Mouse (Mus musculus) embryonic facial prominence, embryonic 10.5 days (tissue): ENCODE measurements at regions not wholly inside any gene's neighbourhood (a gene's known extent, or its start where the extent isn't known, plus 50 kb on each side); places are given as distances from the start of the nearest gene placed in this dataset.

Experiments
- DNase-seq: peaks from one replicate; pipeline ENCODE4 v3.0.0-alpha.2; 2017; ENCODE audit warnings: low spot score
- H3K27ac ChIP-seq: fragments of 300-500 bp; sonication (generic); replicated peaks from 2 replicates; pipeline ENCODE4 v1.5.1; 2016; ENCODE audit warnings: mild to moderate bottlenecking
- H3K27me3 ChIP-seq: fragments of 300-500 bp; sonication (generic); replicated peaks from 2 replicates; pipeline ENCODE4 v1.6.1; 2016; ENCODE audit warnings: low read depth, mild to moderate bottlenecking; ENCODE audit not compliant: poor library complexity, severe bottlenecking
- H3K36me3 ChIP-seq: fragments of 300-500 bp; sonication (generic); replicated peaks from 2 replicates; pipeline ENCODE4 v1.6.1; 2016; ENCODE audit warnings: mild to moderate bottlenecking, moderate library complexity
- H3K4me1 ChIP-seq: fragments of 300-500 bp; sonication (generic); 2 replicates; pipeline ENCODE4 v1.6.1; 2016
- H3K4me3 ChIP-seq: fragments of 300-500 bp; sonication (generic); 2 replicates; pipeline ENCODE4 v1.5.1; 2016; ENCODE audit warnings: mild to moderate bottlenecking, moderate library complexity
- H3K9me3 ChIP-seq: fragments of 300-500 bp; sonication (generic); 2 replicates; pipeline ENCODE4 v1.6.1; 2016; ENCODE audit warnings: mild to moderate bottlenecking
- WGBS: fragments of 180-500 bp; shearing (Covaris S2); methylation state at CpG from one replicate; pipeline ENCODE4 v1.1.7; 2016; 5-methylcytosine and 5-hydroxymethylcytosine counted together

DNA sequence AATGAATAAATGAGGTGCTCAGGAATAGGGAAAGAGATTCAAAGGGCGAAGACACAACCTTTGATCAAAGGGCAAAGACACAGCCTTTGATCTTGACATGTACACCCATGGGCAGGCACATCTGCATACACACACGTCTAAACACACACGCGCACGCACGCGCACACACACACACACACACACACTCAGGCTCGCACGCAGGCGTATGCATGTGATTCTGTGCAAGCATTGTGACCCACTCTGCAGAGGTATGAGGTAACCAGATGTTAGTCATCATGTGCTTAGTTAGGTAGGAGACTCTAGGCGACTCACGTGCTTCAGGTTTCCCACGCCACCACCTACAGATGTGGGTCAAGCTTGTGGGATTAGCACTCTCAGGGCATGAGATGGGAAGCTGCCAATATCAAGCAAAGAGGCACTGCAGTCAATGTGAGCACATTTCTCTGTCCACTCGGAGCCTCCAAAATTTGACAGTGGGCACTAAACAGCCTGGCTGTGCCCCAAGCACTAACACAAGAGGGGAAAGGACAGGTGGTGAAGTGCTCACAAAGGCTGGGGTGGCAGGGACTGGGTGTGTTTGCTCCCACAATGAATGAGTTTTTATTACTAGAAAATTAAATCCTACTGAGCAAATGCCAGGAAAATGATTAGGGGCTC lies 123.3 kb upstream of the Slc44a1 start:
- WGBS: 89% methylated on average over 14 of the region's 14 CpGs
- no peak for DNase-seq
- H3K27ac ChIP-seq: no peak overlapping the region

DNA sequence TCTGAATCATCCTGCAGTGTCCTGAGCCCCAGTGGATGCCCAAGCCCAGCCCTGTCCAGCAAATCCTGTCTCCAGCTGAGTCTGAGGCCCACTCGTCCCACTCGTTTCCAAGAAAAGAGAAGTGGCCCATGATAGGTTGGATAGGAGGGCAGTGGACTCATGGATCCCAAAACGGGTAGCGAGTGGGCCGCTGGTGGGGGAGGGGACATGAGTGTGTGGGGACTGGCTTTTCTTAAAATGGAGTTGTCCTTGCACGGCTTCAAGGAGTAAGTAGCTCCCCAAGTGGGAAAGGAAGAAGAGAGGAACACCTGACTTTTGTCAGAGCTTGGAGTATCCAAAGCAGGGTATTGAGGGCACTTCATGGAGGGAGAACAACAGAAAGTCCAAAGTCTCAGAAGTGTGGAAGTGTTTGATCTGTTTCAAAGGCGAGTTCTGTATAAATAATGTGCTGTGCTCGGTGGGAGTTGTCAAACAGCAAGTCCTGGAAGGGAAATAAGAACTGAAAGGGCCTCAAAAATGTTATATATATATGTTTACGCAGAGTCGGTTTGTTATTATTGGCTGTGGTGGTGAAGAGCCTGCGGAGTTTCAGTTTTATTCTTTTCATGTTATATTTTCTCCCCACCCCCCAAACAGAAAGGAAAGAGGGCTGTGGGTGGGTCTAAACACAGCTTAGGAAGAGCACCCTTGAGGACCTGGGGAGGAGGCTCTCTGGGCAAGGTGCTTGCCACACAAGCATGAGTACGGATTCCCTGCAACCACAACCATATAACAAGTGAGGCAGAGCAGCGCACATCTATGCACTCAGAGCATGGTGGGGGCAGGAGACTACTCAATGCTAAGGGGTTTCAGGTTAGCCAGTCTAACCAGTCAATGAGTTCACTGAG lies 124.1 kb upstream of the Slc44a1 start:
- H3K9me3 ChIP-seq: no peaks in the 10 kb centered on the region
- peaks cover 12% of the 10 kb centered on the region; the same call in 1 of the 2 replicates for H3K4me1 ChIP-seq
- H3K36me3 ChIP-seq: no peaks in the 10 kb centered on the region
- H3K4me3 ChIP-seq: no peak overlapping the region
- no peak for DNase-seq
- no peak overlapping the region for H3K27ac ChIP-seq
- H3K27me3 ChIP-seq: no peaks in the 10 kb centered on the region
- WGBS: 85% methylated on average over 13 of the region's 13 CpGs

More for the DNA sequence above, 123.3 kb upstream of the Slc44a1 start:
- Histone ChIP-seq H3K27me3 (no peaks in the 10 kb centered on the region), H3K4me3 (no peak overlapping the region), H3K36me3 (no peaks in the 10 kb centered on the region), H3K9me3 (no peaks in the 10 kb centered on the region), H3K4me1 (peaks cover 12% of the 10 kb centered on the region; the same call in 1 of the 2 replicates)

DNA sequence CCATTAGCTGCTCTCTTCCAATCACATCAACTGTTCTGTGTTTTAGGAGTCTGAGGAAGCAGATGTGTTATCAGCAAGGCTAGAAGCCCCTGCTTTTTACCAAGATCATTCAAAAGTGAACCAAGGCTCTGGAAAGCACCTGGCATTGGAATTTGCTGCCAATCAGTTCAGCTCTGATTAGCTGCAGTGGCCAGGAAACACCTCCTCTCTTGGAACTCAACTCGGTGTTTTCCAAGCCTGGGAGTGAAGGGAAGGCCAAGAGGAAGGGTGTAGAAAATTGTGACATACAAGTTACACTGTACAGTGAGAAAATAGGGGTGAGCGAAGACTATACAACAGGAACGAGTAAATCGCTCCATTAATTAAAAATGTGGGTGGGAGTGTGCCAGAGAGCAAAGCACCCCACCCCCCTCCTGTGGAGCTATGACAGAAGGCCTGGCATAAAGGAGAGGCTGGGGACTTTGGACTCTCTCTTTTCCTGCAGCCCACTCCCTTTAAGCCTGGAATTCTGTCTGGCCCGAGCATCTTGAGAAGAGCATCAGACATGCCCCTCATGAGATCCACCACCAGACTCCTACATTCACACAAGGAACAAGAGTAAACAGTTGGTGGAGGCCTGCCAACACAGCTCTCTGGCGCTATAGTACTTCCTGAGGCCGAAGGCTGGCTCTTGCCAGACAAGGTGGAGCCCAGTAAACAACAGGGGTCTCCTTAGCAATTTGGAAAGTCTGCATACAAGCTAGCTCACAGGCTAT lies 124.9 kb upstream of the Slc44a1 start:
- Histone ChIP-seq H3K27ac (no peak overlapping the region), H3K4me3 (no peak overlapping the region), H3K9me3 (no peaks in the 10 kb centered on the region), H3K4me1 (peaks cover 12% of the 10 kb centered on the region; the same call in 1 of the 2 replicates), H3K36me3 (no peaks in the 10 kb centered on the region), H3K27me3 (no peaks in the 10 kb centered on the region)
- WGBS: 84% methylated on average over 7 of the region's 7 CpGs
- no peak for DNase-seq

DNA sequence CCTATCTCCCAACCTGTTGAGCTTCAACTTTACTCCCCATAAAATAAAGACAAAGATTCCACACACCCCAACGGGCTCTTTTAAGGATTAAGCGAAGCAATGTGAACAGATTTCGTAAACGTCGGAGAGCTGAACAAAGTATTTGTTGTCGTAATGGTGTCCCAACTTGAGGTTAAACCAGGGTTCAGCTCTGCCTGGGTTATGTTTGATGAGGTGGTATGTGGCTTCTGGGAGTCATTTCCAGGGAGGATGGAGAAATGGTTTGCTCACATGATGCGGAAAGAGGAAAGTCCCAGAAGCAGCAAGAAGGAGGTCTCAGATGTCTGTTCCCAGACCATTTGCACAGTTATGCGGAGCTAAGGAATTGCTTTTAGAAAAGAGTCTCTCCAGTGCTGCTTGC lies 126.1 kb upstream of the Slc44a1 start:
- 91% methylated on average over 8 of the region's 8 CpGs for WGBS
- H3K4me3 ChIP-seq: no peak overlapping the region
- no peaks in the 10 kb centered on the region for H3K36me3 ChIP-seq
- H3K27ac ChIP-seq: no peak overlapping the region
- no peak for DNase-seq
- no peaks in the 10 kb centered on the region for H3K27me3 ChIP-seq
- peaks cover 12% of the 10 kb centered on the region; the same call in 1 of the 2 replicates for H3K4me1 ChIP-seq
- no peaks in the 10 kb centered on the region for H3K9me3 ChIP-seq

DNA sequence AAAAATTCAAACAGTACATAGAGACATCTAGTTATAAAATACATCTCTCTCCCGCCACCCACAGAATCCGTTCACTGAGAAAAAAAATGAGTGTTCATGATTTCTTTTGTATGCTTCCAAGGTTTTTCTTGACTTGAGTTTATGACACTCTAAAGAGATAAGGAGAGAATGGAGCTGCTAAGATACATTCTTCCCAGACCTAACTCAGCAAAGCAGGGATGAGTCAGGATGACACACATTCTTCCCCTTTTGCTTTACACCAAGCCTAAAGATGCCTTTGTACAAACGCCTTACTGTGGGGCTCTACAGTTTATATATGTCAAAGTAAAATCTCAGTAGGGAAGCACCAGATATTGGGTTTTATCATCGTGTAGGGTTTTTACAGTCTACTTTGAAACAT lies 133.1 kb upstream of the Slc44a1 start:
- Histone ChIP-seq H3K27ac (no peak overlapping the region), H3K9me3 (no peaks in the 10 kb centered on the region), H3K36me3 (no peaks in the 10 kb centered on the region), H3K27me3 (no peaks in the 10 kb centered on the region), H3K4me3 (no peak overlapping the region), H3K4me1 (no peaks in the 10 kb centered on the region)
- 83% methylated on average over 4 of the region's 4 CpGs for WGBS
- DNase-seq: no peak

DNA sequence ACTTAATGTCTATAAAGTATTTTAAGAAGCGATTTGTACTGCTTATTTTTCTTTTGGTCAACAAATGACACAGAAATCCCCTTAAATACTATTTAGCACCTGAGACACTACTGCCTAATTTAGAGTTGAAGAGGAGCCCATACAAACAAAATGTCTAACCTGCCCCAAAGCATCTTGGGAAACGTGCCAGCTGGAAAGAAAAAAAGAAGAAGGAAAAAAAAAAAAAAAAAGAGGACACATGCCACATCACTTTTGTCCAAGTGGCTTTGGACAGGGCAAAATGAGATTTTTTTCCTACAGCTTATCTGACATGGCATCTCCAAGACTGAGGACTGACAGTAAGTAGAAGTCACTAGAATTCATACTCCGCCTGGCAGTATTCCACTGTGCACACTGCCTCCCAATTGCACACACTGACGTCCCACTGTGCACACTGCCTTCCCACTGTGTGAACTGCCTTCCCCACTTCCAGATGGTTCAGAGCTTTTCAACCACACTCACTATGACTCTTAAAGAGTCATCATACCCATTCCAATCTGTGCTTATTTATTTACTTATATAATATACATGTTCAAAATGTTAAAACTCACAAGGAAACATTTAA lies 135.3 kb upstream of the Slc44a1 start:
- Histone ChIP-seq H3K4me1 (no peaks in the 10 kb centered on the region), H3K36me3 (no peaks in the 10 kb centered on the region), H3K9me3 (no peaks in the 10 kb centered on the region), H3K27ac (no peak overlapping the region), H3K27me3 (no peaks in the 10 kb centered on the region), H3K4me3 (no peak overlapping the region)
- 86% methylated on average over 4 of the region's 4 CpGs for WGBS
- DNase-seq: no peak

DNA sequence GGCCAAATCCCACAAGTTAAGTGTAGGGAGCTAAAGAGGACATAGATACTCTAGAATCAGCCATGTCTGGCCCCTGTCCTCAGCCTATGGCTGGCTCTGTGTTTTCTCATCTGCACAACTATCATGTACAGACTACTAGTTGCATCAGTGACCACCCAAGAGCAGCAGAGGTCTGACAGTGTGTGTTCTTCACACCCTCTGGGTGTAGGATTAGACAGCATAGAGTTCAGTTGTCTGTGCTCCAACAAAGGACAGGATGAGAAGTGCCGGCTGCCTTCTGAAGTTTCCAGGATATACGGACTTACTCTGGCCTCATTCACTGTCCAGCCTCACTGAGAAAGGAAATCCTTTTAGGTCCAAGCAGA lies 135.9 kb upstream of the Slc44a1 start:
- Histone ChIP-seq H3K9me3 (no peaks in the 10 kb centered on the region), H3K4me1 (no peaks in the 10 kb centered on the region), H3K4me3 (no peak overlapping the region), H3K27me3 (no peaks in the 10 kb centered on the region), H3K36me3 (no peaks in the 10 kb centered on the region), H3K27ac (no peak overlapping the region)
- no peak for DNase-seq
- 69% methylated on average over 2 of the region's 2 CpGs for WGBS

DNA sequence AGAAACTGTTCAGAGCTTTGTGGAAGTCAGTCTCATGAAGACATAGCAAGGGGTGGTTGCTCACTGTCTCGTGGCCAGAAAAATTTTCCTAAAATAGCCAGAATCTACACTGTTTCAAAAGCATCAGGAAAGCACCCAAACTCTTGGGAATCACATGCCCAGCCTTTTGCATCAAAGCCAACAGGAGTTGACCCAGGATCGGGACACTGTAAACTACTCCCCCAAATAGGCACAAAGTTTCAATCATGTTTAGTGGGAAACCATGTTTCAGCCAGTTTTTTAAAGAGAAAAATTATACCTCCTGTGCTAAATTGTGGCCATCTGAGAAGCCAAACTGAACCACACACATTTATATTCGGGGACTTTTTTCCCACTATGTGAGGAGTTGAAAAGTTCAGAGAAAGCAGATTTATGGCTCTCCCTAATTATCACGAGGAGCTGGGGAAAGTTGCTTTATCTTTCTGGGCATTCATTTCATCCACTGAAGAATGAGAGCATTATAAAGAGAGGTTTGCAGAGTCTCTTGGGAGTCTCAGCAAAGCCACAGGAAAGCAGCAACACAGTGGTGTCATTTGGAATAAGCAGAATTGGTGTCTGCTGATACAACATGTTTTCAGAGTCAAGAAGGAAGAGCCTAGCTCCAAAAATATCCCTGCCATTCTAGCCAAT lies 136.5 kb upstream of the Slc44a1 start:
- Histone ChIP-seq H3K27me3 (no peaks in the 10 kb centered on the region), H3K4me3 (no peak overlapping the region), H3K9me3 (no peaks in the 10 kb centered on the region), H3K4me1 (no peaks in the 10 kb centered on the region), H3K36me3 (no peaks in the 10 kb centered on the region), H3K27ac (no peak overlapping the region)
- no peak for DNase-seq
- WGBS: 72% methylated on average over 4 of the region's 4 CpGs

DNA sequence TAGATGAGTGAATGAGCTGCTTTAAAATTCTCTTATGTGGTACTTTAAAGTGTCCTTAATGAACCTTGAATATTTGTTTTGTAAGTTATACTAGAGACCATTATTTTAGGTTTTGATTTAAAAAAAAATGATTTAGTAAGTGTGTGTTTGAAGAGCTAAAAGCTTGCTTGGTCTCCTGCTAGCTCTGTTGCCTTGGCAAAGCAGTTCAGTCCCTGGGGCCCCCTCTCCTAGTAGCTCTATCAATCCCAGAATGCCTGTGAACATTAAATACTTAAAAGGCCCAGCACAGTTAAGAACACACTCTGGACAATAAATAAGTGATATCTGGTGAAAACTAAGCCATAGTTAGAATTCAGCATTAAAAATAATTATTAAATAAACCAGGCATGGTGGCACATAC lies 138.3 kb upstream of the Abca1 start:
- H3K27ac ChIP-seq: no peak overlapping the region

DNA sequence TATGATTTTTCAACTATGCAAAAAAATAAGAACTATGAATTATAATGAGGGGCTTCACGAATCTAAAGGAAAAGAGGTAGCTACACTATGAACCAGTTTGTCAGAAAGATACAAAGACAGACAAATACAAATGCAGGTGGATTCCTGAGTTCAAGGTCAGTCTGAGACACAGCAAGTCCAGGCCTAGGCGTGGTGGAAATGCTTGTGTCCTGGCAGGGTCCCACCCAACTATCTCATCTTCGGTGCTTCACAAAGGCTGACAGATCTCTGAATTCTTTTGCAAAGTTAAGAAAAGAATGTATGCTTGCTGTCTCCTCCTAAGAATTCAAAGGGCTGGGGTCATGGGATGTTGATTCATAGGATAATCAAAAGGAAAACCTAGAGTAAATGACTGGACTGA lies 132.9 kb upstream of the Abca1 start:
- H3K9me3 ChIP-seq: peaks cover 6% of the 10 kb centered on the region; the same call in 1 of the 2 replicates
- H3K36me3 ChIP-seq: no peaks in the 10 kb centered on the region
- no peak for DNase-seq
- no peak overlapping the region for H3K27ac ChIP-seq
- no peaks in the 10 kb centered on the region for H3K27me3 ChIP-seq
- H3K4me3 ChIP-seq: no peak overlapping the region
- 88% methylated on average over 3 of the region's 3 CpGs for WGBS
- no peaks in the 10 kb centered on the region for H3K4me1 ChIP-seq

More for the DNA sequence above, 138.3 kb upstream of the Abca1 start:
- DNase-seq: no peak
- Histone ChIP-seq H3K4me3 (no peak overlapping the region), H3K4me1 (no peaks in the 10 kb centered on the region), H3K36me3 (no peaks in the 10 kb centered on the region), H3K27me3 (no peaks in the 10 kb centered on the region), H3K9me3 (peaks cover 3% of the 10 kb centered on the region; the same call in 1 of the 2 replicates)

DNA sequence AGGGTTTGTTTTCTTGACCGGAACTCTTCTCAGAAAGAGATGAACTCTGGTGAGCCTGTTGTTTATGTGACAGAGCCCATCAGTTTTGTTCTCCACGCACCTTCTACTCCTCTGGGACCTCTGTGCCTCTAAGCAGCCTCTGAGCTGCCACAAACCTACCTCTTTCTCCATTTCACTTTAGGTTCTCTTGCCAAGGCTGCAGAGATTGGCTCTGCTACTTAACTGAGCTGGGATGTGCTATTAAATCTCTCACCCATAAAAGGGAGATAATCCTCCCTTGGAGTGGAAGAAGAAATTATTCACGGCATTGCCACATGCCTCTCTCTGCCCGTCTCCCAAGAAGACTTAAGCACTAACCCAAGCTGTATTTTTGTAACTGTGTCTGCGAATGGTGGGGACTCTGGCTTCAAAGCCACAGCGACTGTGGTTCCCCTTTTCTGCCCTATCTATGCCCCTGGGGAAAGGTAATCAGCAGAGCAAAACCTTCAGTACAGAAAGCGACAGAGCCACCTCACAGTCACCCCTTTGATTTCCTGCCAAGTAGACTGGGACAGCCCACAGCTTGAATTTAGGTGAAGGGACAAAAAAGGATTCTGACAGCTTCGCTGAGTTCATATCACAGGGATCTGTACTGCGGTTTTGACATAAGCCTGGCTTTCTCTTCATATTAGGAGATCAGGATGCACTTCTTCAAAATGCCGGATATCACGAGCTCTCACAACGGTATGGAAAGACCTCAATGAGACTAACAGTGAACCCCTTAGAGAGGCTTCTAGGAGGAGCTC lies 118.2 kb upstream of the Abca1 start:
- Histone ChIP-seq H3K9me3 (no peaks in the 10 kb centered on the region), H3K4me3 (no peak overlapping the region), H3K36me3 (no peaks in the 10 kb centered on the region), H3K27me3 (no peaks in the 10 kb centered on the region), H3K27ac (no peak overlapping the region), H3K4me1 (peaks cover 6% of the 10 kb centered on the region)
- no peak for DNase-seq
- 61% methylated on average over 12 of the region's 12 CpGs for WGBS
